Mouse (Mus musculus) adrenal gland, postnatal 25 days (tissue): ENCODE results near the gene Mllt10. TPM values are rescaled to one million over a fixed set of nuclear protein-coding genes. Genes with fewer than 3 reads are reported as not detected.
"Not testable (repeated sequence)": the region's sequence is repeated elsewhere in the genome, so short reads cannot be mapped to it uniquely, and the experiment has no call there.

Source experiments
- DNase-seq: peaks from one replicate; pipeline ENCODE4 v3.0.0; 2021; ENCODE audit warnings: mixed read lengths
- total RNA-seq: library from RNA; stranded (reverse); gene quantifications from 2 replicates; pipeline ENCODE4 v1.2.3, GENCODE M21; 2021

Mllt10 gene
- total RNA-seq, 1 experiment from 2014 or later = 68.1 TPM

GRCm38 (mm10) chr2:18087695-18088094 is 32.7 kb downstream of the Mllt10 start:
- DNase-seq = not testable (repeated sequence)

- DNase-seq = no peak
Measured at GRCm38 (mm10) chr2:18093858-18094257, 38.8 kb downstream of the Mllt10 start.

- DNase-seq = no peak
Measured at GRCm38 (mm10) chr2:18094319-18094718, 39.3 kb downstream of the Mllt10 start.

GRCm38 (mm10) chr2:18095804-18096203 is 40.8 kb downstream of the Mllt10 start:
- no peak for DNase-seq

- DNase-seq = no peak
Measured at GRCm38 (mm10) chr2:18100914-18101313, 45.9 kb downstream of the Mllt10 start.

- no peak for DNase-seq
Measured at GRCm38 (mm10) chr2:18107561-18107960, 52.5 kb downstream of the Mllt10 start.

GRCm38 (mm10) chr2:18108214-18108613 is 53.2 kb downstream of the Mllt10 start:
- DNase-seq = no peak

GRCm38 (mm10) chr2:18111411-18111810 is 56.4 kb downstream of the Mllt10 start:
- DNase-seq = no peak

- DNase-seq = no peak
Measured at GRCm38 (mm10) chr2:18116432-18116831, 61.4 kb downstream of the Mllt10 start.

GRCm38 (mm10) chr2:18138131-18138530 is 83.1 kb downstream of the Mllt10 start:
- no peak for DNase-seq

- DNase-seq = no peak
Measured at GRCm38 (mm10) chr2:18139646-18140045, 84.6 kb downstream of the Mllt10 start.

- no peak for DNase-seq
Measured at GRCm38 (mm10) chr2:18156131-18156530, 101.1 kb downstream of the Mllt10 start.

GRCm38 (mm10) chr2:18159426-18159825 is 104.4 kb downstream of the Mllt10 start:
- DNase-seq = no peak

GRCm38 (mm10) chr2:18160992-18161391 is 106.0 kb downstream of the Mllt10 start:
- no peak for DNase-seq

- no peak for DNase-seq
Measured at GRCm38 (mm10) chr2:18165511-18165910, 110.5 kb downstream of the Mllt10 start.

GRCm38 (mm10) chr2:18169174-18169948 is 114.3 kb downstream of the Mllt10 start:
- no peak for DNase-seq

- DNase-seq = no peak
Measured at GRCm38 (mm10) chr2:18175234-18175633, 120.2 kb downstream of the Mllt10 start.

- DNase-seq = no peak
Measured at GRCm38 (mm10) chr2:18176235-18176634, 121.2 kb downstream of the Mllt10 start.

GRCm38 (mm10) chr2:18180323-18180722 is 125.3 kb downstream of the Mllt10 start:
- DNase-seq = no peak

GRCm38 (mm10) chr2:18181631-18182030 is 126.6 kb downstream of the Mllt10 start:
- DNase-seq = no peak

GRCm38 (mm10) chr2:18183079-18183478 is 128.0 kb downstream of the Mllt10 start:
- no peak for DNase-seq

- DNase-seq = no peak
Measured at GRCm38 (mm10) chr2:18188367-18188766, 133.3 kb downstream of the Mllt10 start.

GRCm38 (mm10) chr2:18195285-18195684 is 140.2 kb downstream of the Mllt10 start:
- no peak for DNase-seq

GRCm38 (mm10) chr2:18195691-18196396 is 140.8 kb downstream of the Mllt10 start:
- DNase-seq = peak; percentile 65
